Mouse (Mus musculus): ENCODE measurements around the gene Dbndd2. TPM values are rescaled to one million over a fixed set of nuclear protein-coding genes. Genes with fewer than 3 reads are reported as not detected.

Dbndd2 gene
- polyA plus RNA-seq, 1 experiment from 2014 or later: 44.6 TPM

- ATAC-seq: peak; percentile 49
- DNase-seq (ENCODE audit: low spot score): peak; percentile 67
- Histone ChIP-seq H3K27me3 (replicated peaks; ENCODE audit: insufficient read depth, low read length) (no peaks in the 10 kb centered on the region), H3K9me3 (ENCODE audit: low read length) (no peaks in the 10 kb centered on the region), H3K36me3 (ENCODE audit: insufficient read depth, low read length) (no peaks in the 10 kb centered on the region), H3K4me1 (ENCODE audit: insufficient read depth, low read depth, low read length) (no peaks in the 10 kb centered on the region), H3K9ac (replicated peaks; ENCODE audit: low read depth) (no peak overlapping the region), H3K4me3 (ENCODE audit: low read depth, low read length) (no peak overlapping the region), H3K4me2 (replicated peaks; ENCODE audit: low read depth, low read length) (peak overlapping the region; percentile 23; the same call in 1 of the 2 replicates), H3K27ac (ENCODE audit: low read length) (0 out of 2 replicates have a peak overlapping the region, but pooled peaks have one; percentile 54)
- WGBS: 15% methylated on average over 11 of the region's 11 CpGs
- TF ChIP-seq CTCF (IDR thresholded peaks at IDR 0.05): no peak
- TF ChIP-seq EP300 (IDR thresholded peaks at IDR 0.05): no peak
Observed at GRCm38 (mm10) chr2:164521841-164522240, 35.9 kb downstream of the Dbndd2 start.

GRCm38 (mm10) chr2:164522280-164522679 is 36.4 kb downstream of the Dbndd2 start:
- 0 out of 2 replicates have a peak, but pooled peaks have one; percentile 39 for ATAC-seq
- H3K27ac ChIP-seq (ENCODE audit: low read length): peak overlapping the region; percentile 39; the same call in 1 of the 2 replicates
- 21% methylated on average over 8 of the region's 8 CpGs for WGBS
- H3K36me3 ChIP-seq (ENCODE audit: insufficient read depth, low read length): no peaks in the 10 kb centered on the region
- H3K4me2 ChIP-seq (replicated peaks; ENCODE audit: low read depth, low read length): peak overlapping the region; percentile 23; the same call in 1 of the 2 replicates
- TF ChIP-seq CTCF (IDR thresholded peaks at IDR 0.05): no peak
- no peak for TF ChIP-seq EP300 (IDR thresholded peaks at IDR 0.05)
- H3K4me3 ChIP-seq (ENCODE audit: low read depth, low read length): no peak overlapping the region
- no peaks in the 10 kb centered on the region for H3K4me1 ChIP-seq (ENCODE audit: insufficient read depth, low read depth, low read length)
- H3K27me3 ChIP-seq (replicated peaks; ENCODE audit: insufficient read depth, low read length): no peaks in the 10 kb centered on the region
- no peaks in the 10 kb centered on the region for H3K9me3 ChIP-seq (ENCODE audit: low read length)
- H3K9ac ChIP-seq (replicated peaks; ENCODE audit: low read depth): no peak overlapping the region
- peak; percentile 22 for DNase-seq (ENCODE audit: low spot score)

GRCm38 (mm10) chr2:164523301-164523773 is 37.4 kb downstream of the Dbndd2 start:
- ATAC-seq (peak; percentile 52), DNase-seq (ENCODE audit: low spot score) (peak; percentile 27)
- Histone ChIP-seq H3K9ac (replicated peaks; ENCODE audit: low read depth) (no peak overlapping the region; the same call in 1 of the 2 replicates), H3K4me1 (ENCODE audit: insufficient read depth, low read depth, low read length) (no peaks in the 10 kb centered on the region), H3K4me2 (replicated peaks; ENCODE audit: low read depth, low read length) (no peak overlapping the region), H3K9me3 (ENCODE audit: low read length) (no peaks in the 10 kb centered on the region), H3K36me3 (ENCODE audit: insufficient read depth, low read length) (no peaks in the 10 kb centered on the region), H3K4me3 (ENCODE audit: low read depth, low read length) (no peak overlapping the region), H3K27me3 (replicated peaks; ENCODE audit: insufficient read depth, low read length) (no peaks in the 10 kb centered on the region), H3K27ac (ENCODE audit: low read length) (no peak overlapping the region)
- 73% methylated on average over 10 of the region's 10 CpGs for WGBS
- TF ChIP-seq EP300 (IDR thresholded peaks at IDR 0.05) (no peak), CTCF (IDR thresholded peaks at IDR 0.05) (no peak)

- no peaks in the 10 kb centered on the region for H3K9me3 ChIP-seq (ENCODE audit: low read length)
- DNase-seq (ENCODE audit: low spot score) (no peak), ATAC-seq (no peak)
- no peak overlapping the region for H3K27ac ChIP-seq (ENCODE audit: low read length)
- H3K9ac ChIP-seq (replicated peaks; ENCODE audit: low read depth): no peak overlapping the region
- no peaks in the 10 kb centered on the region for H3K27me3 ChIP-seq (replicated peaks; ENCODE audit: insufficient read depth, low read length)
- H3K4me2 ChIP-seq (replicated peaks; ENCODE audit: low read depth, low read length): no peak overlapping the region
- no peaks in the 10 kb centered on the region for H3K4me1 ChIP-seq (ENCODE audit: insufficient read depth, low read depth, low read length)
- 50% methylated on average over 5 of the region's 5 CpGs for WGBS
- no peaks in the 10 kb centered on the region for H3K36me3 ChIP-seq (ENCODE audit: insufficient read depth, low read length)
- no peak overlapping the region for H3K4me3 ChIP-seq (ENCODE audit: low read depth, low read length)
- no peak for TF ChIP-seq EP300 (IDR thresholded peaks at IDR 0.05)
- TF ChIP-seq CTCF (IDR thresholded peaks at IDR 0.05): no peak
Observed at GRCm38 (mm10) chr2:164528557-164528956, 42.7 kb downstream of the Dbndd2 start.

- ATAC-seq: peak; percentile 60; the same call in 1 of the 2 replicates
- 4% methylated on average over 3 of the region's 3 CpGs for WGBS
- TF ChIP-seq EP300 (IDR thresholded peaks at IDR 0.05) (no peak), CTCF (IDR thresholded peaks at IDR 0.05) (peak; percentile 96)
Observed at GRCm38 (mm10) chr2:164531169-164531568, 45.3 kb downstream of the Dbndd2 start.

GRCm38 (mm10) chr2:164534315-164534714 is 48.4 kb downstream of the Dbndd2 start:
- Histone ChIP-seq H3K36me3 (ENCODE audit: insufficient read depth, low read length) (no peaks in the 10 kb centered on the region), H3K27me3 (replicated peaks; ENCODE audit: insufficient read depth, low read length) (no peaks in the 10 kb centered on the region), H3K4me3 (ENCODE audit: low read depth, low read length) (no peak overlapping the region), H3K27ac (ENCODE audit: low read length) (no peak overlapping the region), H3K9ac (replicated peaks; ENCODE audit: low read depth) (no peak overlapping the region), H3K4me1 (ENCODE audit: insufficient read depth, low read depth, low read length) (no peaks in the 10 kb centered on the region), H3K9me3 (ENCODE audit: low read length) (no peaks in the 10 kb centered on the region), H3K4me2 (replicated peaks; ENCODE audit: low read depth, low read length) (no peak overlapping the region)
- no peak for TF ChIP-seq CTCF (IDR thresholded peaks at IDR 0.05)
- TF ChIP-seq EP300 (IDR thresholded peaks at IDR 0.05): no peak
- DNase-seq (ENCODE audit: low spot score): no peak
- 80% methylated on average over 10 of the region's 10 CpGs for WGBS
- ATAC-seq: no peak

More at GRCm38 (mm10) chr2:164531169-164531568, 45.3 kb downstream of the Dbndd2 start:
- Histone ChIP-seq H3K9me3 (ENCODE audit: low read length) (no peaks in the 10 kb centered on the region), H3K4me1 (ENCODE audit: insufficient read depth, low read depth, low read length) (no peaks in the 10 kb centered on the region), H3K36me3 (ENCODE audit: insufficient read depth, low read length) (no peaks in the 10 kb centered on the region), H3K27me3 (replicated peaks; ENCODE audit: insufficient read depth, low read length) (no peaks in the 10 kb centered on the region), H3K4me2 (replicated peaks; ENCODE audit: low read depth, low read length) (no peak overlapping the region), H3K9ac (replicated peaks; ENCODE audit: low read depth) (no peak overlapping the region), H3K4me3 (ENCODE audit: low read depth, low read length) (no peak overlapping the region), H3K27ac (ENCODE audit: low read length) (no peak overlapping the region)
- peak; percentile 73 for DNase-seq (ENCODE audit: low spot score)
